Mouse (Mus musculus): ENCODE results near the gene Krtap27-1. TPM values are rescaled to one million over a fixed set of nuclear protein-coding genes. Genes with fewer than 3 reads are reported as not detected.

Gene Krtap27-1
- not detected in 2 replicates for polyA plus RNA-seq (2012; ENCODE audit: low replicate concordance)

DNA sequence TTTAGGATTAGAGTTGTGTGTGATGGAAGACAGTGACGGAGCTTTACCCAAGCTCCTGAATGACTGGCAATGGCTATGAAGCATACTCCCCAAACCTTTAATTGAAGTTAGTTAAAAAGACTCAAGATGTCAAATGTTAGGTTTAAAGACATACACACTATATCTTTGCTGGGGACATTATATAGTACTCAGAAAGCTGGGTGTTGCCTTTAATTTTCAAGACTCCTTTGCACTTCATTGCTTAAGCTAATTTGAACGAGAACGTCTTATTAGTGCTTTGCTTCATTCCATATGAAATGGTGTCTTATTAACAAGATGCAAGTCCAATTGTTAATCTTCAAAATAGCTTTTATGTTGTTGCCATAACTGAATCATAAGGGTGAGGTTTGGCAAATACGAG lies at the start of gene Krtap27-1:
Gene Krtap27-1 (minus strand): TSS at position 101 of the 400 bp plus-strand sequence.

DNA sequence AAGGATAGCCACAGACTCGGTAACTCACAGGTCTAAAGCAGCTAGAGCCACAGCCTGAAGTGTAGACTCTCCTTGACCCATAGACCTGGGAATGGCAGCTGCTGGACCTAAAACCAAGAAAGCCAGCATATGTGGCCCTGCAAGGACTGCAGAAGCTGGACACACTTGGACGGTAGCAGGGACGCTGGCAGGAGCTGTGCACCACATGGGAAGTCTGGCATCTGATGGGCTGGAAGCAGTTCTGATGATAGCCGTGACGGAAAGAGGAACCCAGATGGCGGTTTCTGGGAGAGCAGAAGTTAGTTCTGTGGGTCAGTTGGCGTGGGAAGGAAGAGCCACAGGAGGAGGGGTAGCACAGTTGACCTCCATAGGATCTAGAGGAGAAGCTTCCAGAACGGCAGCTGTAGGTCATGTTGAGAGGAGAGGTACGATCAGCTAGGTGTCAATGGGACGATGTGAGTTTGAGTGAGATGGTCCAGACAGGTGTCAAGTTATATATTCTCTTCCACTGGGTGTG lies 36.1 kb upstream of the Krtap27-1 start, which contains the start of gene 2310061N02Rik:
Gene 2310061N02Rik (minus strand): TSS at position 467 of the 517 bp plus-strand sequence.

DNA sequence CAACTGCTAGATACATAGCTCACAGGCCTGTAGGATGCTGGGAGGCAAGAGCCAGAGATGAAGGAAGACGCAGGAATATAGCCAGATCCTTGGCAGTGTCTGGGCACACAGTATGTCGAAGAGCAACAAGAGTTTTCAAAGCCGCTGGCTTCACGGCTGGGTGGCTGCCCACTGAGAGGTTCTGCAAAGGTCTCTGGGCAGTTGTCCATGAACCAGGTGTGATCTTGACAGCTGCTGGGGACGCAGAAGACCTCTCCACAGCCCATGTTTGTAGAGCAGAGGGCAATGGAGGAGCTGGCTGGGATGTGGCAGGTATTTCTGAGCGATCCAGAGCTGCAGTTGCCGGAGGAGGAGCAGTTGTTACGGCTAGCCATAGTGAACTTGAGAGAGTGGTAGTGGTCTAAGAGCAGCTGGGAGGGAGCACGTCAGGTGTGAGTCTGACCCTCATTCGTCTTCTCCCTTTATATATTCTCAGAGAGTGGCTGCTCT lies 24.1 kb downstream of the Krtap27-1 start, which contains the start of gene Krtap26-1:
Gene Krtap26-1 (minus strand): TSS at position 439 of the 489 bp plus-strand sequence.

DNA sequence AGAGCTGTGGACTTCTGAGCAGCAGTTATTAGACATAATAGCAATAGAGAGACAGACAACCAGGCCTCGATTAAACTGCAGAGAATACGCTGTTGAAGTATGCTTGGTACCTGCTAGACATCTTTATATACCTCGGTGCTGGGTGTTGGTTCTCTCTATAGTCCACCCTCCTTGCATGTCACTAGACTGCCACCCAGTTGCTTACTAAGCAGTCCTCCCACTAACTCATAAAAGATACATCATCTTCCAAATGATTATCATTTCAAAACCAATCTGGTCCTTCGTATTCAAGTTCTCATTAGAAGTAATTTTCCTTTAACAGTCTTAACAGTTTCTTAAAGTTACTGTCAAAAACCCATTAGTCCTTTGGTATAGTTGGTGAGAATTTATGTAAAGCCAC lies 43.9 kb downstream of the Krtap27-1 start, which contains the start of gene 2310079G19Rik:
Gene 2310079G19Rik (minus strand): TSS at position 101 of the 400 bp plus-strand sequence.

Other genes with a start within 250 kb of the Krtap27-1 start
- not detected in 2 replicates for gene Cldn17, start 164.7 kb downstream of the Krtap27-1 start, polyA plus RNA-seq (2012; ENCODE audit: low replicate concordance)
- gene Cldn8, start 108.5 kb downstream of the Krtap27-1 start, polyA plus RNA-seq (2012; ENCODE audit: low replicate concordance) = not detected in 2 replicates
- not detected in 2 replicates for gene Krtap24-1, start 59.4 kb downstream of the Krtap27-1 start, polyA plus RNA-seq (2012; ENCODE audit: low replicate concordance)
- not detected in 2 replicates for gene 2310079G19Rik, start 44.0 kb downstream of the Krtap27-1 start, polyA plus RNA-seq (2012; ENCODE audit: low replicate concordance)
- not detected in 2 replicates for gene Krtap26-1, start 23.9 kb downstream of the Krtap27-1 start, polyA plus RNA-seq (2012; ENCODE audit: low replicate concordance)
- gene 2310061N02Rik, start 36.3 kb upstream of the Krtap27-1 start, polyA plus RNA-seq (2012; ENCODE audit: low replicate concordance) = not detected in 2 replicates
- not detected in 2 replicates for gene Krtap13-1, start 57.2 kb upstream of the Krtap27-1 start, polyA plus RNA-seq (2012; ENCODE audit: low replicate concordance)
- gene Krtap13, start 80.0 kb upstream of the Krtap27-1 start, polyA plus RNA-seq (2012; ENCODE audit: low replicate concordance) = not detected in 2 replicates
- not detected in 2 replicates for gene 2310034C09Rik, start 87.2 kb upstream of the Krtap27-1 start, polyA plus RNA-seq (2012; ENCODE audit: low replicate concordance)
- not detected in 2 replicates for gene 2310057N15Rik, start 102.5 kb upstream of the Krtap27-1 start, polyA plus RNA-seq (2012; ENCODE audit: low replicate concordance)
- gene Gm5965, start 106.2 kb upstream of the Krtap27-1 start, polyA plus RNA-seq (2012; ENCODE audit: low replicate concordance) = not detected in 2 replicates
- gene Gm20741, start 140.5 kb upstream of the Krtap27-1 start, polyA plus RNA-seq (2012; ENCODE audit: low replicate concordance) = not detected in 2 replicates
- gene Krtap15, start 148.5 kb upstream of the Krtap27-1 start, polyA plus RNA-seq (2012; ENCODE audit: low replicate concordance) = not detected in 2 replicates
- gene Krtap14, start 154.5 kb upstream of the Krtap27-1 start, polyA plus RNA-seq (2012; ENCODE audit: low replicate concordance) = not detected in 2 replicates
- not detected in 2 replicates for gene Krtap19-1, start 197.7 kb upstream of the Krtap27-1 start, polyA plus RNA-seq (2012; ENCODE audit: low replicate concordance)
- gene Krtap19-2, start 202.6 kb upstream of the Krtap27-1 start, polyA plus RNA-seq (2012; ENCODE audit: low replicate concordance) = not detected in 2 replicates
- gene Krtap19-3, start 206.4 kb upstream of the Krtap27-1 start, polyA plus RNA-seq (2012; ENCODE audit: low replicate concordance) = not detected in 2 replicates
- not detected in 2 replicates for gene Krtap19-4, start 213.4 kb upstream of the Krtap27-1 start, polyA plus RNA-seq (2012; ENCODE audit: low replicate concordance)
- not detected in 2 replicates for gene Krtap19-5, start 224.8 kb upstream of the Krtap27-1 start, polyA plus RNA-seq (2012; ENCODE audit: low replicate concordance)

Measured in leukemia stem cell, adult 10-12 weeks (primary cell).